Mouse (Mus musculus) embryonic facial prominence, embryonic 15.5 days (tissue): ENCODE data around the gene Clec2g. TPM values are rescaled to one million over a fixed set of nuclear protein-coding genes. Genes with fewer than 3 reads are reported as not detected.

Experiments used
- ATAC-seq: fragments of 200-750 bp; cut with Nextera tagmentation; 2 replicates; pipeline ENCODE4 v1.8.0; 2017; ENCODE audit warnings: low read depth, moderate TSS enrichment; ENCODE audit not compliant: insufficient number of reproducible peaks, low FRiP score, low TSS enrichment
- H3K27ac ChIP-seq: fragments of 300-500 bp; sonication (generic); replicated peaks from 2 replicates; pipeline ENCODE4 v1.5.1; 2015; ENCODE audit warnings: mild to moderate bottlenecking, inconsistent platforms
- H3K27me3 ChIP-seq: fragments of 300-500 bp; sonication (generic); 2 replicates; pipeline ENCODE4 v1.6.1; 2015; ENCODE audit warnings: inconsistent platforms
- H3K36me3 ChIP-seq: fragments of 300-500 bp; sonication (generic); 2 replicates; pipeline ENCODE4 v1.6.1; 2015; ENCODE audit warnings: mild to moderate bottlenecking, inconsistent platforms
- H3K4me1 ChIP-seq: fragments of 300-500 bp; sonication (generic); 2 replicates; pipeline ENCODE4 v1.6.1; 2015; ENCODE audit warnings: inconsistent platforms
- H3K4me2 ChIP-seq: fragments of 300-500 bp; sonication (generic); replicated peaks from 2 replicates; pipeline ENCODE4 v1.6.1; 2015; ENCODE audit warnings: mild to moderate bottlenecking, inconsistent platforms
- H3K4me3 ChIP-seq: fragments of 300-500 bp; sonication (generic); replicated peaks from 2 replicates; pipeline ENCODE4 v1.5.1; 2015; ENCODE audit warnings: mild to moderate bottlenecking, inconsistent platforms
- H3K9ac ChIP-seq: fragments of 300-500 bp; sonication (generic); 2 replicates; pipeline ENCODE4 v1.6.1; 2015; ENCODE audit warnings: inconsistent platforms
- H3K9me3 ChIP-seq: fragments of 300-500 bp; sonication (generic); replicated peaks from 2 replicates; pipeline ENCODE4 v1.6.1; 2016; ENCODE audit warnings: inconsistent platforms
- WGBS: fragments of 180-500 bp; shearing (Covaris S2); methylation state at CpG from one replicate; pipeline ENCODE4 v1.1.7; 2015; 5-methylcytosine and 5-hydroxymethylcytosine counted together
- microRNA-seq: library from miRNA; unstranded; fragments of <30 nt; microRNA quantifications from one replicate; pipeline ENCODE4, GENCODE M21; 2016; ENCODE audit warnings: borderline number of aligned reads
- polyA plus RNA-seq: library from polyadenylated mRNA; unstranded; fragments of >200 nt; fragmentation: Nextera tagmentation; extraction: Ambion mirVana; gene quantifications from 2 replicates; pipeline ENCODE4 v1.2.1, GENCODE M21; 2015

Gene Clec2g
- polyA plus RNA-seq, 1 experiment from 2014 or later, result 3.7 TPM

- H3K4me3 ChIP-seq, result no peak overlapping the region
- no peak for ATAC-seq
Observed at GRCm38 (mm10) chr6:129030175-129030824, 96.1 kb downstream of the Clec2g start.

DNA sequence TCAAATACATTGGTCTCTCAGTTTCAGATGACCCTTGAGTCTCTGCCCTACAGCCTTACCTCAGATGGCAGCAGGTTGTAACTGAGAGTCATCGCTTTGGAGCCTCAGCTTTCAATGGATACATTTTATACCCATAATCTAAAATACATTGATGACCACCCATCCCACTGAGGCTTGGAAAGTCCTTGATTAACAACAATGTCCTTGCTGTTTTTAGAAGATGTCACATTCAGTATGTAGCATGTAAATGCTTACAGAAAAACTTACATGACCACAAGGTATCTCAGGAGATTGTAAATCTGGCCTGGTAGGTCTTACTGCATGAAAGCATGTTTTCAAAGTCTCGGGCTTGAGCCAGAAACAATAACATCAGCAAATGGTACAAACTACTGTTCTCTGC, 96.8 kb downstream of the Clec2g start:
- no peak overlapping the region for H3K9ac ChIP-seq
- no peak overlapping the region for H3K27ac ChIP-seq
- H3K27me3 ChIP-seq, result no peaks in the 10 kb centered on the region
- no peak overlapping the region for H3K4me3 ChIP-seq
- ATAC-seq, result no peak
- H3K4me1 ChIP-seq, result no peaks in the 10 kb centered on the region
- H3K4me2 ChIP-seq, result no peak overlapping the region
- H3K9me3 ChIP-seq, result no peaks in the 10 kb centered on the region
- 78% methylated on average over 2 of the region's 2 CpGs for WGBS
- H3K36me3 ChIP-seq, result no peaks in the 10 kb centered on the region

More at GRCm38 (mm10) chr6:129030175-129030824, 96.1 kb downstream of the Clec2g start:
- H3K27ac ChIP-seq, result no peak overlapping the region
- no peaks in the 10 kb centered on the region for H3K9me3 ChIP-seq
- H3K27me3 ChIP-seq, result no peaks in the 10 kb centered on the region
- H3K36me3 ChIP-seq, result no peaks in the 10 kb centered on the region
- 48% methylated on average over 6 of the region's 6 CpGs for WGBS
- H3K4me1 ChIP-seq, result no peaks in the 10 kb centered on the region
- no peak overlapping the region for H3K4me2 ChIP-seq
- H3K9ac ChIP-seq, result no peak overlapping the region

GRCm38 (mm10) chr6:129033397-129033796, 99.2 kb downstream of the Clec2g start:
- ATAC-seq, result no peak
- H3K27ac ChIP-seq, result no peak overlapping the region
- no peaks in the 10 kb centered on the region for H3K27me3 ChIP-seq
- 78% methylated on average over 2 of the region's 2 CpGs for WGBS
- H3K4me3 ChIP-seq, result no peak overlapping the region
- no peak overlapping the region for H3K4me2 ChIP-seq
- H3K36me3 ChIP-seq, result no peaks in the 10 kb centered on the region
- no peaks in the 10 kb centered on the region for H3K9me3 ChIP-seq
- H3K9ac ChIP-seq, result no peak overlapping the region
- H3K4me1 ChIP-seq, result no peaks in the 10 kb centered on the region

Small RNAs within 50 kb of the gene (microRNA-seq; reads per million reads assigned to microRNA genes)
- gene Gm27336, result not detected
- not detected for gene Mir7649

Other genes with a start within 250 kb of the Clec2g start
- gene Klrb1, start 211.3 kb upstream of the Clec2g start, polyA plus RNA-seq, result not detected in 2 replicates
- 0.05 and 0.11 TPM in 2 replicates for gene Klrb1c, start 145.2 kb upstream of the Clec2g start, polyA plus RNA-seq
- gene Gm44511, start 108.1 kb upstream of the Clec2g start, polyA plus RNA-seq, result not detected in 2 replicates
- gene Klrb1b, start 108.0 kb upstream of the Clec2g start, polyA plus RNA-seq, result 0.34 TPM in 1 of 2 replicates, not detected in the other
- 0.12 and 0.36 TPM in 2 replicates for gene Clec2i, start 46.8 kb upstream of the Clec2g start, polyA plus RNA-seq
- 0.38 and 0.49 TPM in 2 replicates for gene BC035044, start 43.3 kb upstream of the Clec2g start, polyA plus RNA-seq
- gene Klrb1f, start 111.5 kb downstream of the Clec2g start, polyA plus RNA-seq, result 0.39 TPM in 1 of 2 replicates, not detected in the other
- gene Clec2e, start 166.5 kb downstream of the Clec2g start, polyA plus RNA-seq, result not detected in 2 replicates
- gene Clec2d, start 246.2 kb downstream of the Clec2g start, polyA plus RNA-seq, result 0.46 and 0.80 TPM in 2 replicates